Mouse (Mus musculus): Measurements from ENCODE around the gene Mettl16. TPM values are rescaled to one million over a fixed set of nuclear protein-coding genes. Genes with fewer than 3 reads are reported as not detected.

The Mettl16 gene
- total RNA-seq (2021): 10 to 100 TPM; 22.5 to 24.3 TPM
- long read RNA-seq, full-length matches to known transcripts: 15 of 18 reads
- long read RNA-seq, partial matches to known transcripts: 1 of 18 reads
- long read RNA-seq, other reads (novel, unspliced or antisense): 2 of 18 reads

DNA sequence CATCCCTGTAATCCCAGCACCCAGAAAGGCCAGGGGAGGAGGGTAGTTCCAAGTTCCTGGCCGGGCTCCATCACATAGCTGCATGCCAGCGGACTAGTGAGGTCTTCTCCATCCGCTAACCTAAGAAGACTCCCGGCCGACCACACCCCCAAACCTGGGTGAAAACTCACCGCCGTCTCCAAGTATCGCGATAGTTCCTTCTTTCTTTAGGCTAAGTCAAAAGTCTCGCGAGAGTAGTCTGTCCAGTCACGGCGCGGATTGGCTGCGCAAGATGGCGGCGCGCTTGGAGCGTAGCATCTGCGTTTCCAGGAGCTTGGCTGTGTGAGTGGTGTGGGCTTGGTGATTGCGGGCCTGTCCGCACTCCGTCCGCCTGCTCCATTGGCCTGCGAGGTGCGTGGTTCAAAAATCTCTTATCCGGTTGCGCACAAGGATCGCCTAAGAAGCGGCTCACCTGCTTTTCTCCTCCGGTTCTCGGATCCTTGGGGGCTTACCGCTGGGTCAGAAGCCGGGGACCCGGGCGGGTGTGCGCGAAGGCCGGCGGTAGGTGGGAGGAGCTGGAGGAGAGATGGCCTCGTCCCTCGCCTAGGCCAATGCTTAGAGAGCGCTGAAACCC lies at the start of gene Mettl16:
Mettl16 (plus strand) TSS at position 236 of the 613 bp plus-strand sequence.
- peak; percentile 88 to 93 for DNase-seq (ENCODE audit: low spot score in 2 of 2)

- no peak for DNase-seq (ENCODE audit: low spot score in 2 of 2)
These were observed 49.5 kb upstream of the Mettl16 start for GRCm38 (mm10) chr11:74721141-74721540.

DNA sequence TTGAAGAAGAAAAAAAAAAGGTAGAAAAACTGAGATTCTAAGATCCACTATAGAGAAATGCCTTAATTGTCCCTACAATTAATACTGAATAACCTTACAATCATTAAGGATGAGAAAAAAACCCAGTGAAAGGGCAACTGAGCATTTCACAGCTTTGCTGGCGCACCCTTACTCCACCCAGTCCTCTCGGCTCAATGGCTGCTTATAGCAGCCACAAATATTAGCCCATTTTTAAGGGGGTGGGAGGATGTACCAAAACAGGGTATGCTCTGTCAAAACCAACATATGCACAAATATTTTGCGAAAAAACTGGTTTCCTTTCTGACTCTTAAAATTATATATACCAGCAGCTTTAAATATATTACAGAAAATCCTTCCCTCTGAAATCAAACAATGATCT lies 48.7 kb upstream of the Mettl16 start:
- no peak for DNase-seq (ENCODE audit: low spot score in 2 of 2)

DNA sequence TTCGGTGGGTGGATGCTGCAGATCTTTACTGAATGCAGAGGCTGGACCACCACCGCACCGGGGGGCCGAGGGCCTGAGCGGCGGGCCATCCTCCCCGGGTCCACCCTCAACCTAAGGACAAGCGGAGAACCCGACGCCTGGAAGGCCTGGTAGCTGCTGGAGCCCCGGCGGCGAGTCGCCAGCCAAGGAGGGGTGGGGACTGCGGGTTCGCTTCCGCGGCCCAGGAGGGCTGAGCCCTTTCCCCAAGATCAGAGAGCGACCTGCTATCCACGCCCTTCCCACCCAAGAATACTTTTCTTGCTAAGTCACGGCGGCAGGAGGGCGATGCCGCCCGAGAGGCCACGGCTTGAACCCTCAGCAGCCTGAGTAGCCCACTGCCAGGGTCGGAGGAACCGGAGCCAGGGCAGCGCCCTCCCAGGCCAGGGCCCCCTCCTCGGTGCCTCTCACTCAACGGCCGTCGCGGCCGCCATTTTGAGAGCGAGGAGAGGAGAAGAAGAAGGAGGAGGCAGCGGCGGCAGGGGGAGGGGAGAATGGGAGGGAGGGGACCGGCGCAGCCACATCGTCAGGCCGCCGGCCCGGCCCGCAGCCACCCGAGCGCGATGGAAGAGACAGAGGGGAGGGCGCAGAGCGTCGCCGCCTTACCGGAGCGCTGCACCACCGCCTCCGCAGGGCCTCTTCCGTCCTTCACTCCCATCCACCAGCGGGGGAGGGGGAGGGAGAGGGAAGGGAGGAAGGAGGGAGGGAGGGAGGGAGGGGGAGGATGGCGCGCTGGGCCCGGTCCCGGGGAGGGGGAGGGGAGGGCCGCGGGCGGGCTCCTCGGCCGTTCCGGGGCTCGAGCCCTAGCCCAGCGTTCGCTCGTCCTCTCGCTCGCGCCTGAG lies 47.0 kb upstream of the Mettl16 start:
- DNase-seq (ENCODE audit: low spot score in 2 of 2): peak; percentile 80 to 87

DNA sequence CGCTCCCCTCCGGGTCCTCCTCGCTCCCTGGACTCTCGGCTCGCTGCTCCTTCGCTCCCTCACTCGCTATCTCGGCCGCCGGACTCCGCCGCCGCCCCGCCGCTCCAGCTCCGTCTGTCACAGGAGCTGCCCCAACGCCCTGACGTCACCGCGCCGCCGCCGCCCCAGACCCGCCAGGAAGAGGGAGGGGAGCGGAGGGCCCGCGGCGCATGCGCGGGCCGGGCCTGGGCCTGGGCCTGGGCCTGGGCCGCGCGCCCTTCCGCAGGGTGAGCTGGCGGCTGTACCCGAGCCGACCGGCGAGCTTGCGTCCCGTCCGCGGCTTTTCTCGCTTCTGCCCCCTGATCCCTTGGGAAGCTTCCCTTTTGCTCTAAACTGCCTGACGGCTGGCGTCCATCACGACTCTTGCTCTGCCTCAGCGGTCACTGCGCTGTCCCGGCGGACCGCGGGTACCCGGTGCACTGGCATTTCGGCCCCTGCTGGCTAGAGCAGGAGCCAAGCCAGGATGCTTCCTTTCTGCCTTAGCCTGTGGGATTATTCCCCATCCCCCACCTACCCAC lies 46.3 kb upstream of the Mettl16 start, which contains the start of gene Pafah1b1:
Pafah1b1 (minus strand) TSS at position 436 of the 557 bp plus-strand sequence.
- DNase-seq (ENCODE audit: low spot score in 2 of 2): peak; percentile 95 to 97

DNA sequence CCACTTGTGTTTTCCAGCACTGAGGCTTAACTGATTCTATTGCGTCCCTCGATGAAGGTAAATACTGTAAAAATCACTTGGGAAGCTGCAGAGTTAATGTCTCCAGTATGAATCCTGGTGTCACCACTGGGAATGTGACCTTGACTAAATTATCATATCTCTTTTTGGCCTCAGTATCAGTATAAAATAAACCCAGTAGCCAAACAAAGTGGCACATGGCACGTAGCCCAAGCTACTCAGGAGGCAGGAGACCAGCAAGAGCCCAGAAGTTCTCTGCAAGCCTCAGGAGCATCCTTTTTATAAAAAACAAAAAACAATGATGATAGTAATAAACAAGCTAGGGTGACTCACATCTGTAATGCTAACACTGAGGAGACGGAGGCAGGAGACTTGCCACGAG lies 45.4 kb upstream of the Mettl16 start:
- DNase-seq (ENCODE audit: low spot score in 2 of 2): peak in 1 of 2 experiments; percentile 11

GRCm38 (mm10) chr11:74734917-74735316 lies 35.7 kb upstream of the Mettl16 start:
- DNase-seq (ENCODE audit: low spot score in 2 of 2): peak; percentile 38 to 41

DNA sequence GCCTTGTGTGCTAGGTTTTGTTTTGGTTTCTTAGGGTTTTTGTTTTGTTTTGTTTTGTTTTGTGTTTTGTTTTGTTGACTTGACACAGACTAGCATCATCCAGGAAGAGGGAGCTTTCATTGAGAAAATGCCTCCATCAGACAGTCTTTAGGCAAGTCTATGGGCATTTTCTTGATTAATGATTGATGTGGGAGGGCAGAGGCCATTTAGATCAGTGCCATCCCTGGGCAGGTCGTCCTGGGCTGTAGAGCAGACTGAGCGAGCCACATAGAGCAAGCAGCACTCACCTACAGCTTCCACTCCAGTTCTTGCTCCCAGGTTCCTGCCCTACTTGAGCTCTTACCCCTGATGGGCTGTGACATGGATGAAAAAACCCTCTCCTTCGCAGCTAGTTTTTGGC lies 32.8 kb upstream of the Mettl16 start:
- DNase-seq (ENCODE audit: low spot score in 2 of 2): no peak

- no peak for DNase-seq (ENCODE audit: low spot score in 2 of 2)
These were observed 22.6 kb upstream of the Mettl16 start for GRCm38 (mm10) chr11:74748022-74748421.

GRCm38 (mm10) chr11:74749241-74749640 lies 21.4 kb upstream of the Mettl16 start:
- no peak for DNase-seq (ENCODE audit: low spot score in 2 of 2)

DNA sequence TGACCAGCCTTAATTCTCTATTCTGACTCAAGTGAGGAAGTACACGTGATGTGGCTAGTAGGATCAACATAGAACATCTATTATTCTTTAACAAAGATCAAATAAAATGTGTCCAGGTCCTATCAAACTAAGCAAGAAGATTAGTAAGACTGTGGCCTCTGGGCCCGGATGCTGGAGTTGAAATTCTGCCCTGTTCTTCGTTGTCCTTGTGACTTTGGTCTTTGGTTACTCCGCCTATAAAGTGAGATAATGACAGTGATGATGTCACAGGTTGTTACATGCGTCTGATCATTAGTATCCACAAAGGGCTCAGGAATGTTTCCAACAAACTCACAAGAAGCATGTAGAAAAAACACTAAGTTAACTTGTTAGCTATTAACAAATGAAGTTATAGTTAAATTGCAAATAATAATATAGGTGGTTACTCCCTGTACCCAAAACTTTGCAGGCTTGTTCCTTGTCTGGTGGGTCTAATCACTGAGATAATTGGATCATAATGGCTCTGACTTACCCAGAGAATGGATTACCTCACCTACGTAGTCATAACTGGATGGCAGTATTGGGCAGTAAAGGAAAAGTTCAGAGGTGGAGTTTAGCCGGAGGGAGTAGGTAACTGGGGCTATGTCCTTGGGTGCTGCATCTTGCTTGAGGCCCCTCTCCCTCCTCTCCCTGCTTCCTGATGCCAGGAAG lies 19.8 kb upstream of the Mettl16 start:
- DNase-seq (ENCODE audit: low spot score in 2 of 2): no peak

- DNase-seq (ENCODE audit: low spot score in 2 of 2): peak; percentile 16 to 34
These were observed 19.1 kb upstream of the Mettl16 start for GRCm38 (mm10) chr11:74751352-74752066.

DNA sequence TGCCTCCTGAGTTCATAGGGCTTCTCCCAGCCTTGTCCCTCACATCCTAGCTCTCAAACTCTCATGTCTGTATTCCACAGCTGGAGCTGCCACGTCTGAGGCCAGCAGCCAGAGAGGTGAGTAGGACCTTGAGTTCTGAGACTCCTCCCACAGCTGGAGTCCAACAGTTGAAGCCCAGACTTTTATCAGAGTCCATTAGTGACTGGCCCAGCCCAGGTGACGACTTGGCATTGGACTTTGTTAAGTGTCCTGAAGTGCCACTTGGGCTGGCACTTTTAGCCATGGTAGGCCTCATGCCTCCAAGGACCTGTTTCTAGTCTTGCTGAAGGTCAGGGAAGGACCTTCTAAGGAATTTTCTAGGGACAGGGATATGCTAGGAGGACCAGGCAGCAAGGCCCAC lies 14.0 kb upstream of the Mettl16 start:
- DNase-seq (ENCODE audit: low spot score in 2 of 2): no peak

GRCm38 (mm10) chr11:74761011-74761705 lies 9.5 kb upstream of the Mettl16 start:
- no peak for DNase-seq (ENCODE audit: low spot score in 2 of 2)

GRCm38 (mm10) chr11:74763960-74764625 lies 6.5 kb upstream of the Mettl16 start:
- DNase-seq (ENCODE audit: low spot score in 2 of 2): no peak

- no peak for DNase-seq (ENCODE audit: low spot score in 2 of 2)
These were observed 3.2 kb upstream of the Mettl16 start for GRCm38 (mm10) chr11:74767469-74767868.

- DNase-seq (ENCODE audit: low spot score in 2 of 2): peak in 1 of 2 experiments; percentile 28
These were observed 2.6 kb upstream of the Mettl16 start for GRCm38 (mm10) chr11:74768045-74768444.

DNA sequence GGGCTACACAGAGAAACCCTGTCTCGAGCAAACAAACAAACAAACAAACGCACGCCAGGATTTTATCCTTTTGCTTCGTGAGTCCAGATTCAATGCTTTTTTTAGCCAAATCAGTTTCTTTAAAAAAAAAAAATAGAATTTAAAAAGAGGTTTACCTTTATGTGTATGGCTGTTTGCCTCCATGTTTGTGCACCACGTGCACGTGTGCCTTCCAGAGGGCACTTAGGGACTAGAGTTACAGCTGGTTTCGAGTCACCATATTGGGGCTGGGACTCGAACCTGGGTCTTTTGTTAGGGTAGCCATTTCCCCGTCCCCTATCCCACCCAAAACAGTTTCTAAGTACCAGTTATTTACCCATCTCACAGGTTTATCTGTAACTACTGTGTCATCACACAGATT lies 593 bp upstream of the Mettl16 start:
- no peak for DNase-seq (ENCODE audit: low spot score in 2 of 2)

DNA sequence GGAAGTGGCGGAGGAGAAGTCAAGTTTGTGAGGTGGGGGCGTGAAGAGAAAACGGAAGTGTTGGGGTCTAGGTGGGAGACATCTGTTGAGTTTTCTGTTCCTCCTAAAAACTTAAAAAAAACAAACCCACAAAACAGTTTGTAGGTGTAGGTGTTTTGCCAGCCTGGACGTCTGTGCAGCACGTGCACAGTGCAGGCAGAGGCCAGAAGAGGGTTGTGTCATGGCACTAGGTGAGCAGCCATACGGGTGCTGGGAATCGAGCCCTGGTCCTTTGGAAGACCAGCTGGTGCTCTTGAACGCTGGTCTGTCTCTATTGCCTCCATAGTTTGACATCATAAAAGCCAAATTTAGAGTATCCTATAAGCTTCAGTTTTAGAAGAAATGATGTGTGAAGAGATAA lies 604 bp downstream of the Mettl16 start:
- no peak for DNase-seq (ENCODE audit: low spot score in 2 of 2)

All from layer of hippocampus, postnatal 10 days (tissue).